Comparison of ENCODE assay signal across 7 mouse cellular contexts in the genomic region with DNA sequence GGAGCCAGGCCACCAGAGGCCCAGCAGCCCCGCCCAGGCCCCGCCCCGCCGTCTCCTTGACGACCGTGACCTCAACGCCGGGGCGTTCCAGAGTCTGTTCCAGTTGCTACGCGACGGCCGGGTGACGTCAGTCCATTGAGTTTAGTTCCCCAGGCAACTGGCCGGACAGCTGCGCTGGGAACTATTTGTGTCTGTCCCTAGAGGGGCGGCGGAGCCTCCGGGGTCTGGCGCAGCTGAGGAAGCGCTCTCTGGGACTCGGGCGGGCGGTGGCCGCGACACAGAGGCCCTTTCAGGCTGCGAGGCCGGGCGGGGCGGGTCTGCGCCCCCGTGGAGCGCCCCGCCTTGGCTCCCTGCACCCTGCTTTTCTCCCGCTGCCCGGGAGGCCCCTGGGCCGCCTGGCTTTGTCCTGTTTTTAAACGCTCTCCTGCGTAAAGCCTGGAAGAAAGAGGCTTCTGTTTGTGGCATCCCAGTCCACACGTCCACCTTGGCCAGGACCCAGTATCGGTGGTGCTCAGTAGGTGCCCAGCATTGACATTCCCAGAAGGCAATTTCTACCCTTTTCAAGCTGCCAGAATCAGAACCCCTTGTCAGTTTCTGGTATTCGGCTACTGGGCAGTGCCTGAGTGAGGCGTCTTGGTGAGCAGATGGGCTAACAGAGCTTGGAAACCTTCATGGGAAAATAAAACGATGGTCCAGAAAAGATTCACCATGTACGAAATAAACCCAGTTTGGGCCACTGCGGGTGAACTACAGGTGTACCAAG. TPM values are rescaled to one million over a fixed set of nuclear protein-coding genes. Genes with fewer than 3 reads are reported as not detected.
DNase-seq lines count a peak whose midpoint lies in the region; ATAC-seq lines count a peak whose summit lies in the region.

No protein-coding gene starts in this region.

- peaks cover 33% of the 10 kb centered on the region for H3K4me1 ChIP-seq in limb, embryonic 10.5 days
- peaks cover 56% of the 10 kb centered on the region for H3K4me1 ChIP-seq in midbrain, embryonic 13.5 days (replicated peaks)

- ATAC-seq in granulocyte monocyte progenitor cell, adult 5-6 weeks (replicated peaks; ENCODE audit: poor library complexity, severe bottlenecking) = peak; percentile 92
- ATAC-seq in midbrain, embryonic 13.5 days = peak; percentile 93

- 4% methylated on average over 46 of the region's 46 CpGs for WGBS in limb, embryonic 10.5 days
- 2% methylated on average over 36 of the region's 46 CpGs for WGBS in midbrain, embryonic 13.5 days

- peak overlapping the region; percentile 76 for H3K9ac ChIP-seq in midbrain, embryonic 13.5 days (replicated peaks)

- H3K27me3 ChIP-seq in limb, embryonic 10.5 days (ENCODE audit: low read depth, poor library complexity, severe bottlenecking) = peaks cover 8% of the 10 kb centered on the region; the same call in 1 of the 2 replicates
- H3K27me3 ChIP-seq in midbrain, embryonic 13.5 days = no peaks in the 10 kb centered on the region

- H3K9me3 ChIP-seq in limb, embryonic 10.5 days (replicated peaks) = no peaks in the 10 kb centered on the region
- H3K9me3 ChIP-seq in midbrain, embryonic 13.5 days = no peaks in the 10 kb centered on the region

- H3K27ac ChIP-seq in limb, embryonic 10.5 days = peak overlapping the region; percentile 94
- peak overlapping the region; percentile 100 for H3K27ac ChIP-seq in midbrain, embryonic 13.5 days

- peak; percentile 98 for DNase-seq in adrenal gland, adult 8-10 months
- DNase-seq in embryo, embryonic 9.5 days (ENCODE audit: extremely low spot score) = peak; percentile 100
- DNase-seq in kidney, adult 11 months = peak; percentile 98
- peak; percentile 100 for DNase-seq in limb, embryonic 10.5 days (ENCODE audit: low spot score)
- peak; percentile 98 for DNase-seq in spleen, adult 12 weeks (ENCODE audit: low spot score)

- peak overlapping the region; percentile 70 for H3K4me2 ChIP-seq in midbrain, embryonic 13.5 days (replicated peaks)

- H3K4me3 ChIP-seq in limb, embryonic 10.5 days = peak overlapping the region; percentile 55
- H3K4me3 ChIP-seq in midbrain, embryonic 13.5 days (replicated peaks) = peak overlapping the region; percentile 47

- H3K36me3 ChIP-seq in limb, embryonic 10.5 days = no peaks in the 10 kb centered on the region
- no peaks in the 10 kb centered on the region for H3K36me3 ChIP-seq in midbrain, embryonic 13.5 days

RNA-seq across cellular contexts. Expression of a gene that starts 8.5 kb away (rescaled TPM):
- total RNA-seq in adrenal gland, adult 8-10 months (2022) = not detected
- total RNA-seq in granulocyte monocyte progenitor cell, adult 5-6 weeks (2014; fragmentation: Nextera tagmentation) = not detected in 2 replicates
- total RNA-seq in granulocyte monocyte progenitor cell, adult 5-6 weeks (2017) = not detected in 2 replicates
- polyA plus RNA-seq in limb, embryonic 10.5 days (2016; fragmentation: Nextera tagmentation; extraction: Ambion mirVana) = not detected in 2 replicates
- polyA plus RNA-seq in midbrain, embryonic 13.5 days (2015; fragmentation: Nextera tagmentation; extraction: Ambion mirVana) = not detected in 2 replicates

RNA-seq across cellular contexts. Expression of a gene that starts 8.6 kb away (rescaled TPM):
- not detected for total RNA-seq in adrenal gland, adult 8-10 months (2022)
- total RNA-seq in granulocyte monocyte progenitor cell, adult 5-6 weeks (2014; fragmentation: Nextera tagmentation) = not detected in 2 replicates
- total RNA-seq in granulocyte monocyte progenitor cell, adult 5-6 weeks (2017) = not detected in 2 replicates
- 0.15 and 0.24 TPM in 2 replicates for polyA plus RNA-seq in limb, embryonic 10.5 days (2016; fragmentation: Nextera tagmentation; extraction: Ambion mirVana)
- 0.22 TPM in 1 of 2 replicates, not detected in the other for polyA plus RNA-seq in midbrain, embryonic 13.5 days (2015; fragmentation: Nextera tagmentation; extraction: Ambion mirVana)

Comparison
In these comparisons a context has a peak if more than half of its experiments do, and no peak if none do; other contexts are left out.
1. Peak in every context shown above with its lines: DNase-seq, ATAC-seq, H3K4me3 ChIP-seq and H3K27ac ChIP-seq.